Mouse (Mus musculus): ENCODE measurements around the gene Nckap5.

Nckap5 gene

GRCm38 (mm10) chr1:126560931-126561330 is 269.7 kb downstream of the Nckap5 start:
- no peak for DNase-seq (ENCODE audit: low spot score in 2 of 2)

- no peak for DNase-seq (ENCODE audit: low spot score in 2 of 2)
These were observed 272.8 kb downstream of the Nckap5 start for GRCm38 (mm10) chr1:126557791-126558294.

GRCm38 (mm10) chr1:126547979-126548378 is 282.6 kb downstream of the Nckap5 start:
- DNase-seq (ENCODE audit: low spot score in 2 of 2), result no peak

- no peak for DNase-seq (ENCODE audit: low spot score in 2 of 2)
These were observed 286.1 kb downstream of the Nckap5 start for GRCm38 (mm10) chr1:126544471-126544870.

- DNase-seq (ENCODE audit: low spot score in 2 of 2), result no peak
These were observed 293.3 kb downstream of the Nckap5 start for GRCm38 (mm10) chr1:126537223-126537757.

- no peak for DNase-seq (ENCODE audit: low spot score in 2 of 2)
These were observed 295.1 kb downstream of the Nckap5 start for GRCm38 (mm10) chr1:126535527-126535926.

GRCm38 (mm10) chr1:126534046-126534445 is 296.6 kb downstream of the Nckap5 start:
- no peak for DNase-seq (ENCODE audit: low spot score in 2 of 2)

GRCm38 (mm10) chr1:126528043-126528598 is 302.5 kb downstream of the Nckap5 start:
- no peak for DNase-seq (ENCODE audit: low spot score in 2 of 2)

GRCm38 (mm10) chr1:126518067-126518466 is 312.5 kb downstream of the Nckap5 start:
- DNase-seq (ENCODE audit: low spot score in 2 of 2), result no peak

GRCm38 (mm10) chr1:126517427-126517826 is 313.2 kb downstream of the Nckap5 start:
- DNase-seq (ENCODE audit: low spot score in 2 of 2), result no peak

- no peak for DNase-seq (ENCODE audit: low spot score in 2 of 2)
These were observed 315.4 kb downstream of the Nckap5 start for GRCm38 (mm10) chr1:126515054-126515756.

GRCm38 (mm10) chr1:126511835-126512445 is 318.7 kb downstream of the Nckap5 start:
- no peak for DNase-seq (ENCODE audit: low spot score in 2 of 2)

GRCm38 (mm10) chr1:126504717-126505116 is 325.9 kb downstream of the Nckap5 start:
- no peak for DNase-seq (ENCODE audit: low spot score in 2 of 2)

- no peak for DNase-seq (ENCODE audit: low spot score in 2 of 2)
These were observed 327.9 kb downstream of the Nckap5 start for GRCm38 (mm10) chr1:126502741-126503140.

GRCm38 (mm10) chr1:126496722-126497121 is 333.9 kb downstream of the Nckap5 start:
- no peak for DNase-seq (ENCODE audit: low spot score in 2 of 2)

- no peak for DNase-seq (ENCODE audit: low spot score in 2 of 2)
These were observed 338.2 kb downstream of the Nckap5 start for GRCm38 (mm10) chr1:126492206-126493071.

GRCm38 (mm10) chr1:126491412-126491811 is 339.2 kb downstream of the Nckap5 start:
- DNase-seq (ENCODE audit: low spot score in 2 of 2), result no peak

GRCm38 (mm10) chr1:126490256-126490655 is 340.3 kb downstream of the Nckap5 start:
- no peak for DNase-seq (ENCODE audit: low spot score in 2 of 2)

GRCm38 (mm10) chr1:126484664-126485087 is 345.9 kb downstream of the Nckap5 start:
- no peak for DNase-seq (ENCODE audit: low spot score in 2 of 2)

GRCm38 (mm10) chr1:126483665-126484064 is 346.9 kb downstream of the Nckap5 start:
- no peak for DNase-seq (ENCODE audit: low spot score in 2 of 2)

- DNase-seq (ENCODE audit: low spot score in 2 of 2), result no peak
These were observed 349.0 kb downstream of the Nckap5 start for GRCm38 (mm10) chr1:126481459-126482228.

Data from frontal cortex, postnatal 25 days (tissue).